Mouse (Mus musculus) forebrain, embryonic 16.5 days (tissue): ENCODE results near the gene Sf3b5. TPM values are rescaled to one million over a fixed set of nuclear protein-coding genes. Genes with fewer than 3 reads are reported as not detected.
"Not testable (repeated sequence)": the region's sequence is repeated elsewhere in the genome, so short reads cannot be mapped to it uniquely, and the experiment has no call there.

Experiments used
- ATAC-seq: fragments of 200-750 bp; cut with Nextera tagmentation; 2 replicates; pipeline ENCODE4 v1.8.0; 2017; ENCODE audit warnings: mild to moderate bottlenecking, moderate library complexity
- H3K27ac ChIP-seq: fragments of 300-500 bp; sonication (generic); 2 replicates; pipeline ENCODE4 v1.5.1; 2014; ENCODE audit warnings: low read length, control low read depth
- H3K27me3 ChIP-seq: fragments of 300-500 bp; sonication (generic); replicated peaks from 2 replicates; pipeline ENCODE4 v1.6.1; 2014; ENCODE audit warnings: low read length; ENCODE audit not compliant: control insufficient read depth, insufficient read depth
- H3K36me3 ChIP-seq: fragments of 300-500 bp; sonication (generic); 2 replicates; pipeline ENCODE4 v1.6.1; 2014; ENCODE audit not compliant: control insufficient read depth, insufficient read depth
- H3K4me1 ChIP-seq: fragments of 300-500 bp; sonication (generic); replicated peaks from 2 replicates; pipeline ENCODE4 v1.6.1; 2014; ENCODE audit warnings: low read length; ENCODE audit not compliant: control insufficient read depth, insufficient read depth
- H3K4me2 ChIP-seq: fragments of 300-500 bp; sonication (generic); 2 replicates; pipeline ENCODE4 v1.6.1; 2014; ENCODE audit warnings: mild to moderate bottlenecking, low read length, control low read depth
- H3K4me3 ChIP-seq: fragments of 300-500 bp; sonication (generic); replicated peaks from 2 replicates; pipeline ENCODE4 v1.5.1; 2014; ENCODE audit warnings: mild to moderate bottlenecking, low read length, control low read depth
- H3K9ac ChIP-seq: fragments of 300-500 bp; sonication (generic); replicated peaks from 2 replicates; pipeline ENCODE4 v1.6.1; 2014; ENCODE audit warnings: low read depth, low read length, control low read depth
- H3K9me3 ChIP-seq: fragments of 300-500 bp; sonication (generic); 2 replicates; pipeline ENCODE4 v1.6.1; 2016; ENCODE audit warnings: low read length; ENCODE audit not compliant: control insufficient read depth
- WGBS: fragments of 180-500 bp; shearing (Covaris S2); extraction: QIAGEN DNeasy Blood & Tissue Kit; methylation state at CpG from one replicate; pipeline ENCODE4 v1.1.7; 2014; 5-methylcytosine and 5-hydroxymethylcytosine counted together
- polyA plus RNA-seq: library from polyadenylated mRNA; unstranded; fragments of >200 nt; fragmentation: Nextera tagmentation; extraction: Ambion mirVana; gene quantifications from 2 replicates; pipeline ENCODE4 v1.2.1, GENCODE M21; 2015

The Sf3b5 gene
- polyA plus RNA-seq, 1 experiment from 2014 or later = 25.1 TPM

GRCm38 (mm10) chr10:13023985-13024384, 18.8 kb downstream of the Sf3b5 start:
- WGBS = 79% methylated on average over 3 of the region's 3 CpGs
- H3K27ac ChIP-seq, H3K9me3 ChIP-seq, H3K4me3 ChIP-seq, H3K4me1 ChIP-seq, ATAC-seq, H3K9ac ChIP-seq, H3K36me3 ChIP-seq, H3K4me2 ChIP-seq, H3K27me3 ChIP-seq: not testable (repeated sequence)

- Histone ChIP-seq H3K36me3 (no peaks in the 10 kb centered on the region), H3K4me3 (no peak overlapping the region), H3K27ac (no peak overlapping the region), H3K4me2 (no peak overlapping the region), H3K9me3 (no peaks in the 10 kb centered on the region), H3K4me1 (no peaks in the 10 kb centered on the region), H3K27me3 (no peaks in the 10 kb centered on the region), H3K9ac (no peak overlapping the region)
- 92% methylated on average over 5 of the region's 5 CpGs for WGBS
- no peak for ATAC-seq
Observed at GRCm38 (mm10) chr10:13027702-13028101, 22.6 kb downstream of the Sf3b5 start.

- H3K9ac ChIP-seq = no peak overlapping the region
- no peak for ATAC-seq
- H3K4me2 ChIP-seq = no peak overlapping the region
- H3K36me3 ChIP-seq = no peaks in the 10 kb centered on the region
- 96% methylated on average over 1 of the region's 1 CpGs for WGBS
- H3K4me1 ChIP-seq = no peaks in the 10 kb centered on the region
- no peaks in the 10 kb centered on the region for H3K27me3 ChIP-seq
- no peaks in the 10 kb centered on the region for H3K9me3 ChIP-seq
- no peak overlapping the region for H3K4me3 ChIP-seq
- H3K27ac ChIP-seq = no peak overlapping the region
Observed at GRCm38 (mm10) chr10:13028215-13028614, 23.1 kb downstream of the Sf3b5 start.

GRCm38 (mm10) chr10:13029416-13029815, 24.3 kb downstream of the Sf3b5 start:
- ATAC-seq = no peak
- no peaks in the 10 kb centered on the region for H3K9me3 ChIP-seq
- no peaks in the 10 kb centered on the region for H3K36me3 ChIP-seq
- no peak overlapping the region for H3K9ac ChIP-seq
- no peaks in the 10 kb centered on the region for H3K27me3 ChIP-seq
- WGBS = 91% methylated on average over 5 of the region's 5 CpGs
- no peaks in the 10 kb centered on the region for H3K4me1 ChIP-seq
- no peak overlapping the region for H3K4me2 ChIP-seq
- H3K27ac ChIP-seq = no peak overlapping the region
- H3K4me3 ChIP-seq = no peak overlapping the region

- Histone ChIP-seq H3K9me3 (no peaks in the 10 kb centered on the region), H3K9ac (no peak overlapping the region), H3K4me2 (no peak overlapping the region), H3K36me3 (no peaks in the 10 kb centered on the region), H3K27ac (no peak overlapping the region), H3K4me1 (no peaks in the 10 kb centered on the region), H3K27me3 (no peaks in the 10 kb centered on the region), H3K4me3 (no peak overlapping the region)
- WGBS = 89% methylated on average over 3 of the region's 3 CpGs
- ATAC-seq = no peak
Observed at GRCm38 (mm10) chr10:13035270-13035669, 30.1 kb downstream of the Sf3b5 start.

GRCm38 (mm10) chr10:13039637-13040174, 34.6 kb downstream of the Sf3b5 start:
- WGBS = 88% methylated on average over 5 of the region's 5 CpGs
- H3K4me2 ChIP-seq = no peak overlapping the region
- H3K36me3 ChIP-seq = no peaks in the 10 kb centered on the region
- H3K27ac ChIP-seq = no peak overlapping the region
- H3K4me3 ChIP-seq = no peak overlapping the region
- no peaks in the 10 kb centered on the region for H3K9me3 ChIP-seq
- ATAC-seq = no peak
- H3K27me3 ChIP-seq = no peaks in the 10 kb centered on the region
- no peak overlapping the region for H3K9ac ChIP-seq
- no peaks in the 10 kb centered on the region for H3K4me1 ChIP-seq

GRCm38 (mm10) chr10:13044659-13045058, 39.5 kb downstream of the Sf3b5 start:
- Histone ChIP-seq H3K4me1 (no peaks in the 10 kb centered on the region), H3K4me2 (no peak overlapping the region; the same call in 1 of the 2 replicates), H3K36me3 (no peaks in the 10 kb centered on the region), H3K9me3 (no peaks in the 10 kb centered on the region), H3K27me3 (no peaks in the 10 kb centered on the region), H3K4me3 (no peak overlapping the region), H3K9ac (no peak overlapping the region), H3K27ac (no peak overlapping the region)
- WGBS = 65% methylated on average over 11 of the region's 11 CpGs
- ATAC-seq = peak; percentile 93

GRCm38 (mm10) chr10:13047816-13048215, 42.7 kb downstream of the Sf3b5 start:
- ATAC-seq = no peak
- Histone ChIP-seq H3K4me3 (no peak overlapping the region), H3K4me2 (no peak overlapping the region), H3K9ac (no peak overlapping the region), H3K36me3 (no peaks in the 10 kb centered on the region), H3K27ac (no peak overlapping the region), H3K27me3 (no peaks in the 10 kb centered on the region), H3K9me3 (no peaks in the 10 kb centered on the region), H3K4me1 (no peaks in the 10 kb centered on the region)
- 36% methylated on average over 4 of the region's 4 CpGs for WGBS

GRCm38 (mm10) chr10:13056863-13057381, 51.8 kb downstream of the Sf3b5 start:
- ATAC-seq = no peak
- Histone ChIP-seq H3K4me3 (no peak overlapping the region), H3K36me3 (no peaks in the 10 kb centered on the region), H3K4me1 (peaks cover 7% of the 10 kb centered on the region), H3K27me3 (peaks cover 2% of the 10 kb centered on the region; the same call in 1 of the 2 replicates), H3K9me3 (no peaks in the 10 kb centered on the region), H3K27ac (no peak overlapping the region), H3K4me2 (no peak overlapping the region), H3K9ac (no peak overlapping the region)
- 77% methylated on average over 6 of the region's 6 CpGs for WGBS
